Mouse (Mus musculus) limb, embryonic 12.5 days (tissue): ENCODE measurements around the gene Apoa2. TPM values are rescaled to one million over a fixed set of nuclear protein-coding genes. Genes with fewer than 3 reads are reported as not detected.

Source experiments
- ATAC-seq: fragments of 200-750 bp; cut with Nextera tagmentation; 2 replicates; pipeline ENCODE4 v1.8.0; 2017; ENCODE audit warnings: low read depth, moderate TSS enrichment; ENCODE audit not compliant: insufficient number of reproducible peaks, insufficient read depth, low FRiP score, low TSS enrichment
- H3K27ac ChIP-seq: fragments of 300-500 bp; sonication (generic); 2 replicates; pipeline ENCODE4 v1.5.1; 2016; ENCODE audit warnings: mild to moderate bottlenecking, moderate library complexity
- H3K27me3 ChIP-seq: fragments of 300-500 bp; sonication (generic); 2 replicates; pipeline ENCODE4 v1.6.1; 2016; ENCODE audit warnings: mild to moderate bottlenecking, moderate library complexity
- H3K36me3 ChIP-seq: fragments of 300-500 bp; sonication (generic); 2 replicates; pipeline ENCODE4 v1.6.1; 2016; ENCODE audit warnings: mild to moderate bottlenecking, moderate library complexity
- H3K4me1 ChIP-seq: fragments of 300-500 bp; sonication (generic); replicated peaks from 2 replicates; pipeline ENCODE4 v1.6.1; 2016
- H3K4me2 ChIP-seq: fragments of 300-500 bp; sonication (generic); 2 replicates; pipeline ENCODE4 v1.6.1; 2016; ENCODE audit warnings: mild to moderate bottlenecking, moderate library complexity
- H3K4me3 ChIP-seq: fragments of 300-500 bp; sonication (generic); replicated peaks from 2 replicates; pipeline ENCODE4 v1.5.1; 2016; ENCODE audit warnings: mild to moderate bottlenecking
- H3K9ac ChIP-seq: fragments of 300-500 bp; sonication (generic); replicated peaks from 2 replicates; pipeline ENCODE4 v1.6.1; 2016; ENCODE audit warnings: mild to moderate bottlenecking, moderate library complexity
- H3K9me3 ChIP-seq: fragments of 300-500 bp; sonication (generic); 2 replicates; pipeline ENCODE4 v1.6.1; 2016; ENCODE audit warnings: mild to moderate bottlenecking, moderate library complexity
- WGBS: fragments of 180-500 bp; shearing (Covaris S2); methylation state at CpG from one replicate; pipeline ENCODE4 v1.1.7; 2016; 5-methylcytosine and 5-hydroxymethylcytosine counted together
- polyA plus RNA-seq: library from polyadenylated mRNA; unstranded; fragments of >200 nt; fragmentation: Nextera tagmentation; extraction: Ambion mirVana; gene quantifications from 2 replicates; pipeline ENCODE4 v1.2.1, GENCODE M21; 2016

Apoa2 gene
- polyA plus RNA-seq, 1 experiment from 2014 or later: 2.1 TPM

GRCm38 (mm10) chr1:171251594-171252324 is 26.9 kb downstream of the Apoa2 start:
- peak overlapping the region; percentile 96 for H3K27ac ChIP-seq
- no peaks in the 10 kb centered on the region for H3K27me3 ChIP-seq
- H3K36me3 ChIP-seq: peaks cover 28% of the 10 kb centered on the region
- H3K9me3 ChIP-seq: no peaks in the 10 kb centered on the region
- WGBS: 2% methylated on average over 13 of the region's 13 CpGs
- H3K4me3 ChIP-seq: peak overlapping the region; percentile 38
- H3K9ac ChIP-seq: peak overlapping the region; percentile 57
- H3K4me1 ChIP-seq: peaks cover 50% of the 10 kb centered on the region
- ATAC-seq: peak; percentile 46; the same call in 1 of the 2 replicates
- H3K4me2 ChIP-seq: peak overlapping the region; percentile 67

DNA sequence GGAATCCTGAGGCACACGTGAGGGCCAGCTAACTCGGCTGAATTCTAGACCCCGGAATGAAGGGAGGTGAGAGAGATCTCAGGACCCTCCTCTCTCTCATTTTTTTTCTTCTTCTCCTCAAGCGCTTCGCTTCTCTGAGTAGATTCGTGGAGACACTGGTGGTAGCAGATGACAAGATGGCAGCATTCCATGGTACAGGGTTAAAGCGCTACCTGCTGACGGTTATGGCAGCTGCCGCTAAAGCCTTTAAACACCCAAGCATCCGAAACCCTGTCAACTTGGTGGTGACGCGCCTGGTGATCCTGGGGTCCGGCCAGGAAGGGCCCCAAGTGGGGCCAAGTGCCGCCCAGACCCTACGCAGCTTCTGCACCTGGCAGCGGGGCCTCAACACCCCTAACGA is 27.6 kb downstream of the Apoa2 start:
- WGBS: 49% methylated on average over 17 of the region's 17 CpGs
- ATAC-seq: no peak
- H3K4me2 ChIP-seq: peak overlapping the region; percentile 67
- peaks cover 32% of the 10 kb centered on the region for H3K36me3 ChIP-seq
- H3K4me3 ChIP-seq: peak overlapping the region; percentile 38
- H3K9me3 ChIP-seq: no peaks in the 10 kb centered on the region
- no peaks in the 10 kb centered on the region for H3K27me3 ChIP-seq
- peak overlapping the region; percentile 96 for H3K27ac ChIP-seq
- H3K4me1 ChIP-seq: peaks cover 48% of the 10 kb centered on the region
- peak overlapping the region; percentile 57 for H3K9ac ChIP-seq

- WGBS: 90% methylated on average over 24 of the region's 24 CpGs
- peaks cover 20% of the 10 kb centered on the region for H3K4me1 ChIP-seq
- no peak overlapping the region for H3K4me2 ChIP-seq
- no peak overlapping the region for H3K27ac ChIP-seq
- H3K36me3 ChIP-seq: peaks cover 46% of the 10 kb centered on the region
- no peaks in the 10 kb centered on the region for H3K9me3 ChIP-seq
- H3K27me3 ChIP-seq: no peaks in the 10 kb centered on the region
- no peak for ATAC-seq
- no peak overlapping the region for H3K4me3 ChIP-seq
- H3K9ac ChIP-seq: no peak overlapping the region; the same call in 1 of the 2 replicates
Measured at GRCm38 (mm10) chr1:171256095-171256818, 31.4 kb downstream of the Apoa2 start.

GRCm38 (mm10) chr1:171256937-171257548 is 32.2 kb downstream of the Apoa2 start:
- Histone ChIP-seq H3K9ac (no peak overlapping the region; the same call in 1 of the 2 replicates), H3K27ac (no peak overlapping the region), H3K27me3 (no peaks in the 10 kb centered on the region), H3K4me1 (peaks cover 13% of the 10 kb centered on the region), H3K4me3 (no peak overlapping the region), H3K4me2 (no peak overlapping the region), H3K36me3 (peaks cover 46% of the 10 kb centered on the region), H3K9me3 (no peaks in the 10 kb centered on the region)
- 68% methylated on average over 15 of the region's 15 CpGs for WGBS
- ATAC-seq: no peak

DNA sequence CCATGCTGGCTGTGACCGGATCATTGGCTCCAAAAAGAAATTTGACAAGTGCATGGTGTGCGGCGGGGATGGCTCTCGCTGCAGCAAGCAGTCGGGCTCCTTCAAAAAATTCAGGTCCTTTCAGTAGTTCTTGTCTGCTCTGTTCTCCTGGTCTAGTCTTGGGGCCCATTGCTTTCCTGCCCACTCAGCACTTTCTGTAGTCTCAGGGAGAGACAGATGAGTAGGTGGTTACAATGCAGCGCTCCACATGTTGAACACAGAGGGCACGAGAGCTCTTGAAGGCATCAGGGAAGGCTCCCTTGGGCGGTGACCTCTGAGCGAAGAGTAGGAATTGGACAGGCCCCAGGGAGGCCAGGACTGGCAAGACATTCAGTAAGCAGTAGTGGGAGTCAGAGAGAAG is 32.9 kb downstream of the Apoa2 start:
- H3K4me1 ChIP-seq: peaks cover 11% of the 10 kb centered on the region
- H3K27ac ChIP-seq: no peak overlapping the region
- H3K36me3 ChIP-seq: peaks cover 46% of the 10 kb centered on the region
- H3K4me3 ChIP-seq: no peak overlapping the region
- H3K9me3 ChIP-seq: no peaks in the 10 kb centered on the region
- no peak overlapping the region for H3K9ac ChIP-seq
- H3K4me2 ChIP-seq: no peak overlapping the region
- 87% methylated on average over 9 of the region's 9 CpGs for WGBS
- ATAC-seq: no peak
- H3K27me3 ChIP-seq: no peaks in the 10 kb centered on the region

DNA sequence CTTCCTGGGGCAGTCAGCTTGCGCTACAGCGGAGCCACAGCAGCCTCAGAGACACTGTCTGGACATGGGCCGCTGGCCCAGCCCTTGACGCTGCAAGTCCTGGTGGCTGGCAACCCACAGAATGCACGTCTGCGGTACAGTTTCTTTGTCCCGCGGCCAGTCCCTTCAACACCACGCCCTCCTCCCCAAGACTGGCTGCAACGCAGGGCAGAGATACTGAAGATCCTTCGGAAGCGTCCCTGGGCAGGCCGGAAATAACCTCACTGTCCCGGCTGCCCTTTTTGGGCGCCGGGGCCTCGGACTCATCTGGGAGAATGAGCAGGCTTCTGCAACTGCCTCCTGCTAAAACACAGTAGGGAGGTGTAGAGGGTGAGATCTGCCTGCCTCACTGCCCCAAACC is 34.1 kb downstream of the Apoa2 start:
- no peak overlapping the region for H3K4me2 ChIP-seq
- H3K4me1 ChIP-seq: peaks cover 11% of the 10 kb centered on the region
- H3K4me3 ChIP-seq: no peak overlapping the region
- no peaks in the 10 kb centered on the region for H3K27me3 ChIP-seq
- no peak overlapping the region for H3K27ac ChIP-seq
- no peak for ATAC-seq
- H3K9ac ChIP-seq: no peak overlapping the region
- peaks cover 38% of the 10 kb centered on the region for H3K36me3 ChIP-seq
- no peaks in the 10 kb centered on the region for H3K9me3 ChIP-seq
- 78% methylated on average over 17 of the region's 17 CpGs for WGBS

- no peak overlapping the region for H3K4me3 ChIP-seq
- H3K9me3 ChIP-seq: no peaks in the 10 kb centered on the region
- no peak for ATAC-seq
- peaks cover 31% of the 10 kb centered on the region for H3K36me3 ChIP-seq
- 83% methylated on average over 3 of the region's 3 CpGs for WGBS
- H3K27me3 ChIP-seq: no peaks in the 10 kb centered on the region
- H3K9ac ChIP-seq: no peak overlapping the region
- H3K27ac ChIP-seq: no peak overlapping the region
- no peak overlapping the region for H3K4me2 ChIP-seq
- peaks cover 11% of the 10 kb centered on the region for H3K4me1 ChIP-seq
Measured at GRCm38 (mm10) chr1:171260316-171260715, 35.5 kb downstream of the Apoa2 start.

GRCm38 (mm10) chr1:171262594-171263130 is 37.8 kb downstream of the Apoa2 start:
- peak; percentile 53; the same call in 1 of the 2 replicates for ATAC-seq
- WGBS: 8% methylated on average over 8 of the region's 8 CpGs
- peak overlapping the region; percentile 37; the same call in 1 of the 2 replicates for H3K9ac ChIP-seq
- H3K4me1 ChIP-seq: peaks cover 11% of the 10 kb centered on the region
- H3K36me3 ChIP-seq: peaks cover 13% of the 10 kb centered on the region
- no peaks in the 10 kb centered on the region for H3K9me3 ChIP-seq
- no peaks in the 10 kb centered on the region; the same call in 1 of the 2 replicates for H3K27me3 ChIP-seq
- peak overlapping the region; percentile 66 for H3K27ac ChIP-seq
- peak overlapping the region; percentile 48 for H3K4me2 ChIP-seq
- peak overlapping the region; percentile 11; the same call in 1 of the 2 replicates for H3K4me3 ChIP-seq

- peaks cover 11% of the 10 kb centered on the region for H3K4me1 ChIP-seq
- H3K4me3 ChIP-seq: peak overlapping the region; percentile 11; the same call in 1 of the 2 replicates
- peak overlapping the region; percentile 48 for H3K4me2 ChIP-seq
- 12% methylated on average over 2 of the region's 2 CpGs for WGBS
- no peaks in the 10 kb centered on the region for H3K9me3 ChIP-seq
- ATAC-seq: no peak
- H3K27ac ChIP-seq: peak overlapping the region; percentile 66
- no peaks in the 10 kb centered on the region; the same call in 1 of the 2 replicates for H3K27me3 ChIP-seq
- no peak overlapping the region for H3K9ac ChIP-seq
- peaks cover 8% of the 10 kb centered on the region for H3K36me3 ChIP-seq
Measured at GRCm38 (mm10) chr1:171263185-171263611, 38.3 kb downstream of the Apoa2 start.

DNA sequence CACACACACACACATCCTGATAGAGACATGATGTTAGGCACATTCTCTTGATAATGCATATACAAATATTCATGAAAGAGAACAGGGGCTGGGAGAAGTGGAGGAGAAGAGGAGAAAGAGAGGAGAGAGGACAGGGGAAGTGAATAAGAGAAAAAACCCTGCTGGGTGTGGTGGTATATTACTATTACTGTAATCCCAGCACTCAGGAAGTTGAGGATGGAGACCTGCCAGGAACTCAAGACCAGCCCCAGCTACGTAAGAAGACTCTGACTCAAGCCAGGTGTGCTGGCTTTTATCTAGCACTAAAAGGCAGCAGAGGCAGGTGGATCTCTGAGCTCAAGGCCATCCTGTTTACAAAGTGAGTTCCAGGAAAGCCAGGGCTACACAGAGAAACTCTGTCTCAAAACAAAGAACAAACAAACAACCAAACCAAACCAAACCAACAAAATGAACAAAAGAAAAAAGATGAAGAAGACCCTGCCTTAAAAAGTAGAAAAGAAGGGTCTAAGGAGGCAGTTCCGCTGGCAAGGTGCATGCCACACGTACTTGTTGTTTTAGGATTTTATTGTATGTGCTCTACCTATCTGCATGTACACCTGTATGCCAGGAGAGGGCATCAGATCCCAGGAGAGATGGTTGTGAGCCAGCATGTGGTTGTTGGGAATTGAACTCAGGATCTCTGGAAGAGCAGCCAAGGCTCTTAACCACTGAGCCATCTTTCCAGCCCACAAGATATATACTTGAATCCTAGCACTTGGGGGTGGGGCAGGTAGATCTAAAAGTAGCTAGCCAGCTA is 39.0 kb downstream of the Apoa2 start:
- Histone ChIP-seq H3K4me2 (peak overlapping the region; percentile 48; the same call in 1 of the 2 replicates), H3K9me3 (no peaks in the 10 kb centered on the region), H3K9ac (no peak overlapping the region), H3K36me3 (peaks cover 4% of the 10 kb centered on the region), H3K27ac (peak overlapping the region; percentile 66; the same call in 1 of the 2 replicates), H3K4me1 (peaks cover 11% of the 10 kb centered on the region), H3K27me3 (no peaks in the 10 kb centered on the region; the same call in 1 of the 2 replicates), H3K4me3 (no peak overlapping the region)
- 74% methylated on average over 3 of the region's 3 CpGs for WGBS
- no peak for ATAC-seq
